Mouse (Mus musculus): ENCODE data around the gene Itih2. TPM values are rescaled to one million over a fixed set of nuclear protein-coding genes. Genes with fewer than 3 reads are reported as not detected.

Itih2 gene
- total RNA-seq (2012; rRNA removed) (not detected in 2 replicates), polyA plus RNA-seq (2012; ENCODE audit: insufficient read depth in 1 of 2, insufficient read length in 2 of 2, low read depth in 1 of 2, low replicate concordance in 2 of 2, missing spikeins in 1 of 2) (not detected)

DNA sequence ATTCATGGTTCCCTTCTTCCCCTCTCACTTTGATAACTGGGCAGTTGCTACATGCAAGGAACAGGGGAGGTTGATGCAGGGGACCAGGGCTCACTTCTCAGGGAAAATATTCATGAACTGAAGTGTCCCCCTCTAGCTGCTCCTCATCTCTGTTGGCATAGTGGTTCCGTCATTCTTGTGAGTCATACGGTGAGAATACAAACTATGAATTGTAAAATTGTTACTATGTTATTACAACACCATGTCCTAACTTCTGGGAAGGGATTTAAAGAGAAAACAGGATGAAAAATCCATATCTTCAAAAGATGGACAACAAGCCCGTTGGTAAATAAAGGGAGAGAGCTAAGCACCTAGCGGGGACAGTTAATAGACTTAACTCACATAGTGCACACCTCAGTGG lies at the start of gene Itih2:
Gene Itih2, minus strand, starts transcription at position 101 of the 400 bp plus-strand sequence.
- Histone ChIP-seq H3K36me3 (ENCODE audit: control insufficient read depth in 1 of 2, insufficient read depth in 2 of 2, low read length in 2 of 2) (no peaks in the 10 kb centered on the region), H3K27me3 (ENCODE audit: control insufficient read depth in 1 of 2, insufficient read depth in 2 of 2, low read length in 2 of 2) (no peaks in the 10 kb centered on the region; a peak in 1 of 4 replicates), H3K9ac (ENCODE audit: control insufficient read depth, low read depth, low read length, poor library complexity, severe bottlenecking) (no peak within 1 kb of the TSS), H3K79me2 (ENCODE audit: control insufficient read depth, insufficient read depth, low read length, poor library complexity) (no peaks in the 10 kb centered on the region), H3K27ac (ENCODE audit: control insufficient read depth, low read depth, low read length) (no peak within 1 kb of the TSS), H3K4me1 (ENCODE audit: control insufficient read depth in 1 of 2, insufficient read depth in 2 of 2, low read length in 2 of 2) (no peaks in the 10 kb centered on the region), H3K9me3 (replicated peaks; ENCODE audit: insufficient read depth, low read length) (no peaks in the 10 kb centered on the region), H3K4me3 (ENCODE audit: control insufficient read depth in 1 of 2, insufficient read depth in 1 of 2, low read depth in 2 of 2, low read length in 2 of 2) (no peak within 1 kb of the TSS)
- no peak for TF ChIP-seq ETS1 (IDR thresholded peaks at IDR 0.05; ENCODE audit: low read depth, low read length)
- TF ChIP-seq TAL1 (IDR thresholded peaks at IDR 0.05; ENCODE audit: low read length), result no peak
- no peak for TF ChIP-seq TCF12 (IDR thresholded peaks at IDR 0.05; ENCODE audit: low read depth, low read length)
- no peak for TF ChIP-seq ELF1 (IDR thresholded peaks at IDR 0.05; ENCODE audit: low read depth, low read length)
- TF ChIP-seq MAZ (IDR thresholded peaks at IDR 0.05; ENCODE audit: low read depth, low read length), result no peak
- no peak for TF ChIP-seq JUND (IDR thresholded peaks at IDR 0.05; ENCODE audit: low read depth, low read length)
- no peak for TF ChIP-seq POLR2AphosphoS5 (IDR thresholded peaks at IDR 0.05; ENCODE audit: borderline replicate concordance, low read depth, low read length)
- TF ChIP-seq EP300 (IDR thresholded peaks at IDR 0.05; ENCODE audit: low read depth in 1 of 2, low read length in 2 of 2), result no peak
- no peak for TF ChIP-seq USF1 (IDR thresholded peaks at IDR 0.05; ENCODE audit: low read depth, low read length)
- no peak for TF ChIP-seq ZMIZ1 (IDR thresholded peaks at IDR 0.05; ENCODE audit: low read depth, low read length)
- no peak for TF ChIP-seq SMC3 (IDR thresholded peaks at IDR 0.05; ENCODE audit: low read depth, low read length)
- no peak for DNase-seq (ENCODE audit: low read depth, low spot score)

DNA sequence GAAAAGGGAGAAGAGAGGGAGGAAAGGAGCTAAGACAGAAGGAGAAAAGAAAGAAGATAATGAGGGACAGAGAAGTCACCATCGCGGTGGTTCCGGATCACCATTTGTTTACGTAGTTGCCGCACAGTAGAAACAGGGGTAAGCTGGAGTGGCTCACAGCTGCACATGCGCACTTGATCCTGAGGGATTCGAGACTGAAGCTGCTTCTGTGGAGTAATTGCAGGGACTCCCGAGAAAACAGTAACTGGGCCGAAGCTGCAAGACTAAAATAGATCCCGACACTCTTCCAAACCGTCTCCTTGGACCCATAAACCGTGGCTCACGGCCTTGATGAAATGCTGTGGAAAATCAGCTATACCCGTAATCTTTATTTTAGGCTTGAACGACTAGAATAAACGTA lies 38.8 kb upstream of the Itih2 start:
- Histone ChIP-seq H3K4me1 (ENCODE audit: control insufficient read depth in 1 of 2, insufficient read depth in 2 of 2, low read length in 2 of 2) (peaks cover 0 to 11% of the 10 kb centered on the region in 2 experiments; a peak in 1 of 4 replicates), H3K4me3 (ENCODE audit: control insufficient read depth in 1 of 2, insufficient read depth in 1 of 2, low read depth in 2 of 2, low read length in 2 of 2) (no peak overlapping the region), H3K9ac (ENCODE audit: control insufficient read depth, low read depth, low read length, poor library complexity, severe bottlenecking) (no peak overlapping the region), H3K27me3 (ENCODE audit: control insufficient read depth in 1 of 2, insufficient read depth in 2 of 2, low read length in 2 of 2) (no peaks in the 10 kb centered on the region), H3K9me3 (replicated peaks; ENCODE audit: insufficient read depth, low read length) (no peaks in the 10 kb centered on the region), H3K36me3 (ENCODE audit: control insufficient read depth in 1 of 2, insufficient read depth in 2 of 2, low read length in 2 of 2) (no peaks in the 10 kb centered on the region), H3K27ac (ENCODE audit: control insufficient read depth, low read depth, low read length) (no peak overlapping the region), H3K79me2 (ENCODE audit: control insufficient read depth, insufficient read depth, low read length, poor library complexity) (no peaks in the 10 kb centered on the region)
- no peak for TF ChIP-seq RCOR1 (IDR thresholded peaks at IDR 0.05; ENCODE audit: low read depth, low read length)
- TF ChIP-seq HCFC1 (IDR thresholded peaks at IDR 0.05; ENCODE audit: low read depth, low read length), result no peak
- no peak for TF ChIP-seq E2F4 (IDR thresholded peaks at IDR 0.05; ENCODE audit: borderline replicate concordance, low read depth, low read length)
- TF ChIP-seq GABPA (IDR thresholded peaks at IDR 0.05; ENCODE audit: low read depth, low read length), result no peak
- no peak for TF ChIP-seq SIN3A (IDR thresholded peaks at IDR 0.05; ENCODE audit: low read length)
- TF ChIP-seq EP300 (IDR thresholded peaks at IDR 0.05; ENCODE audit: low read depth in 1 of 2, low read length in 2 of 2), result no peak
- TF ChIP-seq NRF1 (IDR thresholded peaks at IDR 0.05; ENCODE audit: insufficient read depth, low read depth, low read length, poor library complexity, severe bottlenecking), result no peak
- TF ChIP-seq TAL1 (IDR thresholded peaks at IDR 0.05; ENCODE audit: low read length), result no peak
- TF ChIP-seq ZKSCAN1 (IDR thresholded peaks at IDR 0.05; ENCODE audit: low read depth, low read length), result no peak
- no peak for TF ChIP-seq MAFK (IDR thresholded peaks at IDR 0.05; ENCODE audit: borderline replicate concordance, low read depth, low read length)
- no peak for TF ChIP-seq CHD2 (IDR thresholded peaks at IDR 0.05; ENCODE audit: low read length)
- DNase-seq (ENCODE audit: low read depth, low spot score), result no peak

Measured in MEL (cell line).